26 mouse cellular contexts compared by ENCODE assay signal in genomic region chr8:95974231-95974630, GRCm38 (mm10).
DNase-seq lines count a peak whose midpoint lies in the region; ATAC-seq and TF ChIP-seq lines count a peak whose summit lies in the region.
"Had no signal": no experiment of that assay in that cellular context is flagged by ENCODE, and none has a peak within 500 bp of the region (broad histone marks: within the 10 kb centered on the region; RNA-seq: fewer than 3 reads in every experiment).

No protein-coding gene starts in this region.

- TF ChIP-seq EP300 in heart, adult 2 months (IDR thresholded peaks at IDR 0.05; ENCODE audit: insufficient read depth, low read depth, low read length) = no peak

- no peak overlapping the region for H3K27ac ChIP-seq in heart, embryonic 10.5 days
- no peak overlapping the region for H3K27ac ChIP-seq in heart, adult 2 months
- H3K27ac ChIP-seq in embryonic facial prominence, embryonic 12.5 days = no peak overlapping the region
- no peak overlapping the region for H3K27ac ChIP-seq in limb, embryonic 11.5 days (replicated peaks; ENCODE audit: low read depth, low read length)
- H3K27ac ChIP-seq in hindbrain, embryonic 13.5 days = no peak overlapping the region
- no peak overlapping the region for H3K27ac ChIP-seq in forebrain, embryonic 10.5 days
- H3K27ac ChIP-seq: embryonic facial prominence, embryonic 15.5 days; forebrain, embryonic 13.5 days; heart, embryonic 15.5 days; hindbrain, embryonic 12.5 days; lung, embryonic 15.5 days; midbrain, embryonic 10.5 days; midbrain, embryonic 15.5 days; neural tube, embryonic 12.5 days had no signal

- no peaks in the 10 kb centered on the region for H3K27me3 ChIP-seq in heart, embryonic 10.5 days (ENCODE audit: insufficient read depth, poor library complexity, severe bottlenecking)
- no peaks in the 10 kb centered on the region for H3K27me3 ChIP-seq in heart, adult 2 months (ENCODE audit: control insufficient read depth, insufficient read depth, low read length)
- H3K27me3 ChIP-seq in embryonic facial prominence, embryonic 12.5 days = no peaks in the 10 kb centered on the region
- H3K27me3 ChIP-seq in limb, embryonic 11.5 days (ENCODE audit: control insufficient read depth, insufficient read depth, low read length) = no peaks in the 10 kb centered on the region
- 0 out of 2 replicates have a peak, but pooled peaks cover 3% of the 10 kb centered on the region for H3K27me3 ChIP-seq in hindbrain, embryonic 13.5 days
- no peaks in the 10 kb centered on the region for H3K27me3 ChIP-seq in forebrain, embryonic 10.5 days (ENCODE audit: poor library complexity, severe bottlenecking)
- H3K27me3 ChIP-seq: forebrain, embryonic 13.5 days; heart, embryonic 15.5 days; hindbrain, embryonic 12.5 days; lung, embryonic 15.5 days; midbrain, embryonic 15.5 days; neural tube, embryonic 12.5 days had no signal

- no peaks in the 10 kb centered on the region for H3K4me1 ChIP-seq in heart, embryonic 10.5 days
- H3K4me1 ChIP-seq in heart, adult 2 months (ENCODE audit: control insufficient read depth, insufficient read depth, low read length) = no peaks in the 10 kb centered on the region
- peaks cover 10% of the 10 kb centered on the region; the same call in 1 of the 2 replicates for H3K4me1 ChIP-seq in embryonic facial prominence, embryonic 12.5 days
- H3K4me1 ChIP-seq in limb, embryonic 11.5 days (ENCODE audit: control insufficient read depth, insufficient read depth, low read length) = peaks cover 6% of the 10 kb centered on the region; the same call in 1 of the 2 replicates
- H3K4me1 ChIP-seq in hindbrain, embryonic 13.5 days (replicated peaks) = no peaks in the 10 kb centered on the region
- H3K4me1 ChIP-seq in forebrain, embryonic 10.5 days = peaks cover 14% of the 10 kb centered on the region; the same call in 1 of the 2 replicates
- H3K4me1 ChIP-seq: forebrain, embryonic 13.5 days; heart, embryonic 15.5 days; hindbrain, embryonic 12.5 days; lung, embryonic 15.5 days; midbrain, embryonic 10.5 days; midbrain, embryonic 15.5 days had no signal

- peak overlapping the region; percentile 36 for H3K4me2 ChIP-seq in embryonic facial prominence, embryonic 12.5 days (replicated peaks)
- H3K4me2 ChIP-seq in limb, embryonic 11.5 days (ENCODE audit: low read depth, severe bottlenecking) = no peak overlapping the region
- H3K4me2 ChIP-seq in hindbrain, embryonic 13.5 days = no peak overlapping the region
- H3K4me2 ChIP-seq: forebrain, embryonic 13.5 days; heart, embryonic 15.5 days; hindbrain, embryonic 12.5 days; liver, embryonic 11.5 days; lung, embryonic 15.5 days; midbrain, embryonic 15.5 days; neural tube, embryonic 12.5 days had no signal

- no peak for TF ChIP-seq CTCF in heart, adult 2 months (IDR thresholded peaks at IDR 0.05)

- TF ChIP-seq POLR2A in heart, adult 2 months (IDR thresholded peaks at IDR 0.05; ENCODE audit: insufficient read depth, low read depth, low read length) = no peak

- no peak overlapping the region for H3K9ac ChIP-seq in heart, adult 2 months (ENCODE audit: low read depth, low read length)
- H3K9ac ChIP-seq in embryonic facial prominence, embryonic 12.5 days = no peak overlapping the region
- H3K9ac ChIP-seq in limb, embryonic 11.5 days (ENCODE audit: low read length) = no peak overlapping the region
- no peak overlapping the region for H3K9ac ChIP-seq in hindbrain, embryonic 13.5 days
- H3K9ac ChIP-seq: embryonic facial prominence, embryonic 15.5 days; forebrain, embryonic 13.5 days; heart, embryonic 15.5 days; hindbrain, embryonic 12.5 days; lung, embryonic 15.5 days; midbrain, embryonic 15.5 days; neural tube, embryonic 12.5 days had no signal

- DNase-seq in heart, embryonic 10.5 days (ENCODE audit: low spot score) = peak; percentile 73
- DNase-seq in heart, adult 2 months = no peak
- peak; percentile 45 for DNase-seq in limb, embryonic 11.5 days (ENCODE audit: low spot score)
- no peak for DNase-seq in thymus, postnatal 25 days
- no peak for DNase-seq in forebrain, embryonic 10.5 days (ENCODE audit: extremely low spot score, low spot score)
- DNase-seq: adrenal gland, postnatal 10 days; cerebellum, adult 8-10 months; cerebellum, postnatal 36 days; gastrocnemius, postnatal 14 days; heart, postnatal 36 days; kidney, adult 11 months; kidney, postnatal 14 days; right cerebral cortex, postnatal 4 days; thymus, adult 2 months had no signal

- no peak overlapping the region for H3K4me3 ChIP-seq in heart, embryonic 10.5 days
- no peak overlapping the region for H3K4me3 ChIP-seq in heart, adult 2 months
- H3K4me3 ChIP-seq in embryonic facial prominence, embryonic 12.5 days = no peak overlapping the region
- H3K4me3 ChIP-seq in limb, embryonic 11.5 days (ENCODE audit: low read depth, low read length) = no peak overlapping the region
- H3K4me3 ChIP-seq in hindbrain, embryonic 13.5 days = no peak overlapping the region
- no peak overlapping the region for H3K4me3 ChIP-seq in forebrain, embryonic 10.5 days
- H3K4me3 ChIP-seq: embryonic facial prominence, embryonic 15.5 days; forebrain, embryonic 13.5 days; heart, embryonic 15.5 days; hindbrain, embryonic 12.5 days; lung, embryonic 15.5 days; midbrain, embryonic 10.5 days; midbrain, embryonic 15.5 days; neural tube, embryonic 12.5 days had no signal

- intact Hi-C loops in heart, adult 2 months (cut with DNase I) = loop anchor here (10.0 kb wide), 1 partner anchor 341 kb away; no protein-coding TSS in a partner anchor

- H3K36me3 ChIP-seq in heart, embryonic 10.5 days = no peaks in the 10 kb centered on the region
- no peaks in the 10 kb centered on the region for H3K36me3 ChIP-seq in heart, adult 2 months (ENCODE audit: control insufficient read depth, insufficient read depth, low read length)
- no peaks in the 10 kb centered on the region for H3K36me3 ChIP-seq in embryonic facial prominence, embryonic 12.5 days
- H3K36me3 ChIP-seq in limb, embryonic 11.5 days (ENCODE audit: control insufficient read depth, insufficient read depth, low read length) = no peaks in the 10 kb centered on the region
- H3K36me3 ChIP-seq in hindbrain, embryonic 13.5 days = no peaks in the 10 kb centered on the region
- H3K36me3 ChIP-seq in forebrain, embryonic 10.5 days (replicated peaks) = no peaks in the 10 kb centered on the region
- H3K36me3 ChIP-seq: embryonic facial prominence, embryonic 15.5 days; heart, embryonic 15.5 days; hindbrain, embryonic 12.5 days; lung, embryonic 15.5 days; midbrain, embryonic 10.5 days; midbrain, embryonic 15.5 days; neural tube, embryonic 12.5 days had no signal

- no peak for ATAC-seq in embryonic facial prominence, embryonic 12.5 days (ENCODE audit: insufficient number of reproducible peaks, insufficient read depth, low FRiP score, low TSS enrichment)
- no peak; the same call in 1 of the 2 replicates for ATAC-seq in limb, embryonic 11.5 days (ENCODE audit: insufficient number of reproducible peaks, low FRiP score, low TSS enrichment, low read depth)
- no peak for ATAC-seq in hindbrain, embryonic 13.5 days (ENCODE audit: low FRiP score)
- ATAC-seq: midbrain, embryonic 15.5 days; Patski had no signal

- no peaks in the 10 kb centered on the region for H3K79me2 ChIP-seq in heart, adult 2 months (replicated peaks; ENCODE audit: control insufficient read depth, insufficient read depth, low read length)

- 65% methylated on average over 5 of the region's 5 CpGs for WGBS in heart, embryonic 10.5 days
- WGBS in heart, adult 2 months = 59% methylated on average over 5 of the region's 5 CpGs
- WGBS in embryonic facial prominence, embryonic 12.5 days = 10% methylated on average over 5 of the region's 5 CpGs
- 19% methylated on average over 5 of the region's 5 CpGs for WGBS in limb, embryonic 11.5 days
- 65% methylated on average over 5 of the region's 5 CpGs for WGBS in hindbrain, embryonic 13.5 days
- 51% methylated on average over 5 of the region's 5 CpGs for WGBS in forebrain, embryonic 10.5 days

- no peaks in the 10 kb centered on the region for H3K9me3 ChIP-seq in heart, embryonic 10.5 days
- H3K9me3 ChIP-seq in embryonic facial prominence, embryonic 12.5 days = no peaks in the 10 kb centered on the region
- no peaks in the 10 kb centered on the region for H3K9me3 ChIP-seq in limb, embryonic 11.5 days (ENCODE audit: control insufficient read depth, low read length)
- no peaks in the 10 kb centered on the region for H3K9me3 ChIP-seq in hindbrain, embryonic 13.5 days
- no peaks in the 10 kb centered on the region for H3K9me3 ChIP-seq in forebrain, embryonic 10.5 days
- H3K9me3 ChIP-seq: embryonic facial prominence, embryonic 15.5 days; forebrain, embryonic 13.5 days; heart, embryonic 15.5 days; hindbrain, embryonic 12.5 days; lung, embryonic 15.5 days; midbrain, embryonic 10.5 days; midbrain, embryonic 15.5 days; neural tube, embryonic 12.5 days had no signal

Comparison
In these comparisons a context has a peak if more than half of its experiments do, and no peak if none do; other contexts are left out.
1. DNase-seq: peak in heart, embryonic 10.5 days (single experiment) and limb, embryonic 11.5 days (single experiment); none in heart, adult 2 months (0 of 2), thymus, postnatal 25 days (single experiment) and forebrain, embryonic 10.5 days (single experiment).